Mouse (Mus musculus): ENCODE measurements at regions not wholly inside any gene's neighbourhood (a gene's known extent, or its start where the extent isn't known, plus 50 kb on each side); places are given as distances from the start of the nearest gene placed in this dataset.

GRCm38 (mm10) chr11:19353706-19354105 is 334.9 kb upstream of the Meis1 start:
- no peak for DNase-seq

GRCm38 (mm10) chr11:19355179-19355578 is 336.4 kb upstream of the Meis1 start:
- DNase-seq = no peak

- no peak for DNase-seq
Measured at GRCm38 (mm10) chr11:19356151-19356550, 337.4 kb upstream of the Meis1 start.

DNA sequence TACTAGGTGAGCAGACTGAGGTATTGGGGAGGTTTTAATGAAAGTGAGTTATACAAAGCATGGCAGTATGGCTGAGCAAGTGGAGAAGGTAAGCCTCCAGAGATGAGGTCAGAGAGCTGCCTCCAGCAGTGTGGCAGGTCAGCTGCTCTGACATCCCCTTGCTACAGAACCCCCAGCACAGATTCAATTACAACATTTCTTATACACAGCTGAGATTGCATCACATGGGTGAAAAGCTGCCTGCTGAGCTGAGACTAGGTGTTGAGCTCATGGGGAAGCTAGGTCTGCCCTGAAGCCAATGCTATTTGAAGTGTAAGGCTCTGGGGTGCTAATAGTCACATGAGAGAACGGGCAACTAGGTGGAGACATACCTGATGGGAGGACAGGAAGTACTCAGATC is 350.4 kb upstream of the Meis1 start:
- no peak for DNase-seq

DNA sequence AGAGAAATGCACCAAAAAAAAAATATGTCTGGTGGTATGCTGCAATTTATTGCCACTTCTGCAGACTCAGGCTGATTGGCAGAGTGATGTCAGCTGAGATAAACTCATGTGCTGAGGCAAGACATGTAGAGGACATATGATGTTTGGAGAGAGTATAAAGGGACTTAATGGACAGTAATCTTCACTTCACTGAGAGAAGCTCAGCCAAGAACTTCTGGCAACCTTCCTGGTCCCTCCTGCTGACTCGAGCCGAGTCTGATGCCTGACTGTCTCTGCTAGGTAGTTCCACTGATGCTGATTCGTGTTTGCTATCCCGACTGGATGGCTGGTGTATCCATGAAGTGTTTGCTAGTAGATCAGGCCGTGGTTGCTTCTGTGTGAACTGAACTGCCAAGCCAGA is 354.7 kb upstream of the Meis1 start:
- DNase-seq = peak; percentile 65 to 72

DNA sequence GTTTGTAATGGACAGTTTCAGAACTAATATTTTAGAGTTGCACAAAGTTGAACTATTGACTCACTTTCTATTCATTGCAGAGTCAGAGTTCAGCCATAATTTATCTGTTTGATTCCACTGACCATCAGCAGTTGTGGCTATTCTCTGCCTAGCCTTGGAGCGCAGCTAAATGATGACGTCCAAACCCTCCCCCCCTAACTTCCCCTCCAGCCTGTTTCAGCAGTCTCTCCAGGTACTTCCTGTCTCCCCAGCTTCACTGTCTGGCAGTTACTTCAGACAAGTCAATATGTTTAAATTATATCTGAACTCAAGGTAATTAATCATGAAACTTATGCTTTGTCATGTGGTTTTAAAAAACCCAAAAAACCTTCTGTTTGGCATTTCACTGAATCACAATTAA is 362.1 kb upstream of the Meis1 start:
- no peak for DNase-seq

GRCm38 (mm10) chr11:19389136-19389535 is 370.4 kb upstream of the Meis1 start:
- no peak for DNase-seq

DNA sequence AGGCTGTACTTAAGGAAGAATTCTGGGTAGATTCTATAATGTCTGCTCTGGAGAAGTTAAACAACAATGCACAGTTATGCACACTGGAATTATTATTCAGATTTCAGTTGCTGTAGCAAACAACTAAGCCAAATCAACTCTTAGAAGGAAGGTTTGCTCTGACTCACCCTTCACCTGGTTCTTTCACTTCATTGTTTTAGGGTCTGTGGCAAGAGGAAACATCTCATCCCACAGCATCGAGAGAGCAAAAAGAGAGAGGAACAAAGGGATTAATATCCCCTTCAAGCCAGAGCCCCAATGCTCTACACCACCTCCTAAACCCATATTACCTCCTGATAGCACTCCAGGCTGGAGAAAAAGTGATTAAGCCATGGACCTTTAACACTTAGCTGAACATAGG is 373.4 kb upstream of the Meis1 start:
- DNase-seq = no peak

DNA sequence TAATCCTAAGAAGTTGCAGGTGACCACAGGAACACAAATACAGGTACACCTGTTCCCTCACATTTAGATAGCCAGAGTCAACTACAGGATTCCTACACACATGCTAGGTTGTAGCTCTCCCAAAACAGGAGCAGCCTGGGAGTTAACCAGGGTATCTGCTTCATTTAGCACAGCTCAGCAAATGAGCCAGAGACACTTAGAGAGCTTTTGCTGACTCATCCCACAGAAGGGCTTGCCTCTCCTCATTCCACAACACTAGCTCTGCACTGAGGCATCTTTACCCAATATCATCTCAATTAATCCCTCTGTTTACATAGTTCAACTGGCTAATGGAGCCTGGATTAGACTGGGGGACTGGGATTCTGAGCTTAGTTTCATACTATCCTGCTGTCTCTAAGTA is 375.6 kb upstream of the Meis1 start:
- no peak for DNase-seq

GRCm38 (mm10) chr11:19400396-19400795 is 381.6 kb upstream of the Meis1 start:
- DNase-seq = no peak

- no peak for DNase-seq
Measured at GRCm38 (mm10) chr11:19420143-19420542, 401.4 kb upstream of the Meis1 start.

DNA sequence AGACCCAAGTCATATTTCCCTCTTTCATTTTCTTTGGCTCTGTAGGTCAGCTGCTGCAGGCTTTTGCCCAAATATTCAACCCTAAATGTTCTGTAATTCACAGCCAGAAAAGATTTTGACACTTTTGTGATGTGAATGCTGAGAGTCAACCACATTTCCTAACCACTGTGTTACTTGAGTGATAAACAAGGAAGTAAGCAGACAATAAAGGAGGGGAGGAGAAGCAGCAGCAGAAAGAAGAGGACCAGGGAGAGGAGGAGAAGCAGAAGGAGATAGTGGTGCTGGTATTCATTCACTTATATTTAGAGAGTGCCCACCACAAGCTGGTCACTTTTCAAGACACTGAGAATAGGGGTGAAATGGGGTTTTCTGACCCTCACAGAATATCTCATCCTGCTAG is 404.5 kb upstream of the Meis1 start:
- DNase-seq = no peak

- DNase-seq = peak; percentile 42 to 51
Measured at GRCm38 (mm10) chr11:19423841-19424815, 405.3 kb upstream of the Meis1 start.

GRCm38 (mm10) chr11:19427559-19427958 is 408.8 kb upstream of the Meis1 start:
- no peak for DNase-seq

DNA sequence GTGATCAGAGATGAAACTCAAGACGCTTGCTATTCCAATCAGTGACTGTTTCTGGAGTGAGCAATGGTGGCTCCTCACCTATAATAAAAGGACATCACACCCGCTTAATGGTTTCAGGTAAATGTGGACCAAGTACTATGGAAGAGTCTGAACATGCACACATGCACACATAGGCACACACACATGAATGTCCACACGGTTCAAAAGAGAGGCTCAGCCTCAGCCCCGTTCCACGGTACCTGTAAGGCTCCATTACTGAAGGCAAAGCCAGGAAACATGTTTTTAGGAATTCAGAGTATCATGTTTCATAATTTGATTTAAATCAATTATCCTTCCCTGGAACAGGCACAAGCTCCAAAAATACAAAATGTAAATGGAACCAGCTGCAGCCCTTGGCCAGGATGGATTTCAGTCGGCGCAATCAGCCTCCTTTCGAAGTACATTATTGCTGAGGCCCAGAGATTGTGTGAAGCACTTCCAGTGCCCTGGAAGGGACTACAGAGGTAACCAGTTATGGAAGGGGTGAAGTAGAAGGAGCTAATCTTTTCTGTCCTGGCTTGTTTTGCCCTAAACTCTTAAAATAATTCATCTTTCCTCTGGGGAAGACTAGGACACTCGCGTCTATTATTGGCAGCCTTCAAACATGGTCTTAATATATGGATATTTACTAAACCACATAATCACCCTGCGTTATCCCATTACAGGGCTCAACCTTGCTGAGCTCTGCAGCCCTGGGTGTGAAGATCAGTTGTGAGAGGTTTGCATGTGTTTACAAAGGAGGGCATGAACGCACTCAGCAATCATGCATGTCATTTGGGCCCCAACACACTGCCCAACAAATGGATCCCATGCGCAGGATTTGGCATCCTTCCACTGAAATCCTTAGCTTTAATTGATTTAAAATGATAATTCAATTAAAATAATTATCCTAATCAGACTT is 415.2 kb upstream of the Meis1 start:
- DNase-seq = no peak

- no peak for DNase-seq
Measured at GRCm38 (mm10) chr11:19438385-19438784, 419.6 kb upstream of the Meis1 start.

DNA sequence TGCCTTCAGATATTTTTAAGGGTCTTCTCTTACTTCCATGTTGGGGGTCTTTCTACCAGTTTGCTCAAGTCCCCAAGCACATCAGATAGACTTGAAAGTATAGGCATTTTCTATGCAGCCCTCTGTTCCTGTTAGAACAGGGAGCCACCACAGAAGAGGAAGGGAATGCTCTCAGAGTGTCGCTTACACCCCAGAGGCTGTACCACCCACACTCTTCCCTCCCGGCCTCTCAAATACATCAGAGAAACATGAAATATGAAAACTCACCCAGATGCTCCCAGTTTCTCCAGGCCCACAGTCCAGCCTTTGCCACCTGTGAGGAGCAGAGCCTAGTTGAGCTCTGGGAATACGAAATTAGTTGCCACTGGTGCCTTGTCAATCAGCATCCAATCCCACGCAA is 423.2 kb upstream of the Meis1 start:
- DNase-seq = no peak

DNA sequence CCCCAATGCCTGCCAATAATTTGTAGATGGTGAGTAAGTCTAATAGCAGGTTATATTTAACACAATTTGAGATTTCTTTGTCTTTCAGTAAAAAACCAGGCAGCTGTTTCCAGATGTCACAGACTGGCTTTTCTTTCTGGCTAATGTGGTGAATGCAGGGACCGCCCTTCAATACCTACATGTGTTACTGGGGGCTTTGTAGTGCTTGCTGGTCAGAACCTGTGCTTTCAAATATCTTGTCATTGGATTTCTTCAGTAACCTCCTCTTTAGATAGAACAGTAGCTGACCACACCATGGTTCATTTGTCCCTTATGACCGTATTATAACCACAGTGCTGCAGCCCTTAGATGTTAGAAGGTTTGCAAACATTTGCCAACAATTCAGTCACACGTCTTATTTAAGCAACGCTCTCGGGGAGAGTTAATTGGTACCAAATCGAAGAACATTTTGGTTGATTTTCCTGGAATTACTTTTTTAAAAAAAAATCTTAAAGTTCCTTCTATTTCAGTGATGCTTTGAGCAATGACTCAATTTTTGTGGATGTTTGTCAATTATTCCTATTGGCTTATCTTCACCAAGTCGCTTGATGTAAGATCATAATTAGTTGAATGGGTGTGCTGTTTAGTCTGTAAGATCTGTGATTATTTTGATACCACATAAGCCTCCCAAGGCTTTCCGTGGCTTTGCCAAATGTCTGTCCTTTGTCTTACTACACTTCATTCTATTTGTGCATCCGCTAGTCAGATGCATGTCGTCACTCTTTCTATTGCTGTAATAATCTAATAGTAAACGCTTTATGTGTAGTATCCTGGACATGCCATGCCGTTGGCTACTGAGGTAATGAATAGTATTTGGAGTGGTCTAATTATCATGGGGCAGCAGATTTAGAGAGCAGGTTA is 436.9 kb upstream of the Meis1 start:
- no peak for DNase-seq

GRCm38 (mm10) chr11:19456577-19456976 is 437.8 kb upstream of the Meis1 start:
- no peak for DNase-seq

DNA sequence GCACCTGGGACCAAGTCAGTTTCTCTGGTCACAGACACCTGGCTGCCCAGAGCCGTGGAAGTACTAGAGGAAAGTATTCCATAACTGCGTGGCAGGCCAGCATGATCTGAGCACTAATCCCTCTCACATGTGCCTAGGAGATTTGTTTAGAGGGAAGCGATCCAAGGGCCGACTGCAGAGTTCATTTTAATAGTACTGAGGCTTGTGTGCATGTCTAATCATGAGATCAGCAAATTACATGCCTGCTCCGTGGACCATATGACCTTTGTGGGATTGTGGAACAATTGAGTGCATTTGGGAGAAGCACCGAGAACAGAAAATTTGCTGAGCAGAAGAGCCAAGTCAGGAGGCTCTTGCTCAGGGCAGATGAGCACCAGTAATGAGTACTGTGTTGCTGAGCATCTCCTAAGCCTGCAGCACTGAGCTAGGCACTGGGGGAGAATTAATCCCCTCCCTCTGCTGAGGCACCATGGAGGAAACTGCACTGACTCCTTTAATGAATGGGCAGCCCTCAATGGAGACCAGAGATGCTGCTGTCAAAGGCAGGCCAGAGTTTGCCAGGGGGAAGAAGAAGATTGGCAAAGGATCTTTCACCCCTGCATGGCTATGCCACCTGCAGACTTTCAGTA is 445.1 kb upstream of the Meis1 start:
- DNase-seq = peak in 1 of 2 experiments; percentile 9

DNA sequence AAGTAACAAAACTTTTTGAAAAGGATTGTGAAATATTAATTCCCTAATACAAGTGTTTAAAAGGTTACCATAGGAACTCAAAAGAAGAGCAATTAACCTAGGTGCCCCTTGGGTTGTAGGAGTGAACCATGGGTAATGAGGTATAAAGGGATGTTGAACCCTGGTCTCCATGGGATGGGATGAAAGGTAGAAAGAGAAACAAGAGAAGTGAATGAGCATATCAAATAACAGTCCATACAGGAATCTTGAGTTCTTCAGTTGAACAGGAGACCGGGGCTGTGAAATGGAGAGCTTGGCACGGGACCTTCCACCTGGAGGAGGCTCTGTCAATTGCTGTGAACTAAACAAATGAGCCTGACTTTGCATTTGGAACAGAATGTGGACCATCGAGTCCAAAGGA is 449.6 kb upstream of the Meis1 start:
- no peak for DNase-seq

- DNase-seq = no peak
Measured at GRCm38 (mm10) chr11:19468803-19469202, 450.0 kb upstream of the Meis1 start.
